Mouse (Mus musculus) liver, embryonic 14.5 days (tissue): ENCODE data around the gene Abhd16a. TPM values are rescaled to one million over a fixed set of nuclear protein-coding genes. Genes with fewer than 3 reads are reported as not detected.

Experiments
- ATAC-seq: fragments of 200-750 bp; cut with Nextera tagmentation; 2 replicates; pipeline ENCODE4 v1.8.0; 2017; ENCODE audit warnings: moderate number of reproducible peaks, mild to moderate bottlenecking, moderate library complexity; ENCODE audit not compliant: insufficient read depth
- DNase-seq, 3 experiments: peaks; one replicate each; pipeline ENCODE4 v3.0.0-alpha.2; 2012 to 2013; ENCODE audit warnings: low read depth in 3 of 3, low spot score in 3 of 3
- H3K27ac ChIP-seq: fragments of 300-500 bp; sonication (generic); 2 replicates; pipeline ENCODE4 v1.5.1; 2014; ENCODE audit warnings: moderate library complexity, mild to moderate bottlenecking, control low read depth, inconsistent platforms
- H3K27me3 ChIP-seq: fragments of 300-500 bp; sonication (generic); 2 replicates; pipeline ENCODE4 v1.6.1; 2014; ENCODE audit warnings: mild to moderate bottlenecking, low read length, moderate library complexity; ENCODE audit not compliant: control insufficient read depth, insufficient read depth
- H3K36me3 ChIP-seq: fragments of 300-500 bp; sonication (generic); replicated peaks from 2 replicates; pipeline ENCODE4 v1.6.1; 2014; ENCODE audit warnings: low read depth; ENCODE audit not compliant: control insufficient read depth, insufficient read depth
- H3K4me1 ChIP-seq, 2 experiments: fragments of 200-500 bp in 1 of 2; fragments of 300-500 bp in 1 of 2; sonication (generic) in 1 of 2; replicated peaks; 2 replicates each; pipeline ENCODE4 v1.6.1; 2012 to 2014; ENCODE audit warnings: antibody characterized with exemption in 1 of 2, inconsistent platforms in 1 of 2, low read length in 1 of 2; ENCODE audit not compliant: control insufficient read depth in 2 of 2, insufficient read depth in 2 of 2
- H3K4me2 ChIP-seq: fragments of 300-500 bp; sonication (generic); 2 replicates; pipeline ENCODE4 v1.6.1; 2014; ENCODE audit warnings: low read depth, mild to moderate bottlenecking, control low read depth, moderate library complexity
- H3K4me3 ChIP-seq, 2 experiments: fragments of 200-500 bp in 1 of 2; fragments of 300-500 bp in 1 of 2; sonication (generic) in 1 of 2; 2 replicates each; pipeline ENCODE4 v1.5.1; 2012 to 2014; ENCODE audit warnings: low read depth in 2 of 2, low read length in 2 of 2, mild to moderate bottlenecking in 2 of 2, control low read depth in 1 of 2, inconsistent platforms in 1 of 2, moderate library complexity in 1 of 2; ENCODE audit not compliant: insufficient read depth in 1 of 2
- H3K9ac ChIP-seq: fragments of 300-500 bp; sonication (generic); replicated peaks from 2 replicates; pipeline ENCODE4 v1.6.1; 2014; ENCODE audit warnings: mild to moderate bottlenecking, control low read depth, moderate library complexity
- H3K9me3 ChIP-seq: fragments of 300-500 bp; sonication (generic); 2 replicates; pipeline ENCODE4 v1.6.1; 2016; ENCODE audit warnings: low read length, mixed read lengths; ENCODE audit not compliant: control insufficient read depth
- CTCF ChIP-seq: IDR thresholded peaks from 2 replicates; pipeline ENCODE4 v1.5.1; 2016; ENCODE audit warnings: antibody characterized with exemption, low read depth, control low read depth
- EP300 ChIP-seq: IDR thresholded peaks from 2 replicates; pipeline ENCODE4 v1.6.1; 2016; ENCODE audit warnings: antibody characterized with exemption, low read depth
- WGBS: fragments of 180-500 bp; shearing (Covaris S2); extraction: QIAGEN DNeasy Blood & Tissue Kit; methylation state at CpG from one replicate; pipeline ENCODE4 v1.1.7; 2014; ENCODE audit not compliant: insufficient replicate concordance; 5-methylcytosine and 5-hydroxymethylcytosine counted together
- polyA plus RNA-seq, 2 experiments: library from polyadenylated mRNA; depleted of rRNA in 1 of 2; stranded (reverse) in 1 of 2; unstranded in 1 of 2; fragments of >200 nt; fragmentation: Nextera tagmentation in 1 of 2; extraction: Ambion mirVana in 1 of 2; gene quantifications; 2 replicates each; pipeline versions ENCODE4 v1.2.1 to v1.2.3; 2012 to 2014

Abhd16a gene
- polyA plus RNA-seq, 2 experiments, result 30.0 to 42.3 TPM

DNA sequence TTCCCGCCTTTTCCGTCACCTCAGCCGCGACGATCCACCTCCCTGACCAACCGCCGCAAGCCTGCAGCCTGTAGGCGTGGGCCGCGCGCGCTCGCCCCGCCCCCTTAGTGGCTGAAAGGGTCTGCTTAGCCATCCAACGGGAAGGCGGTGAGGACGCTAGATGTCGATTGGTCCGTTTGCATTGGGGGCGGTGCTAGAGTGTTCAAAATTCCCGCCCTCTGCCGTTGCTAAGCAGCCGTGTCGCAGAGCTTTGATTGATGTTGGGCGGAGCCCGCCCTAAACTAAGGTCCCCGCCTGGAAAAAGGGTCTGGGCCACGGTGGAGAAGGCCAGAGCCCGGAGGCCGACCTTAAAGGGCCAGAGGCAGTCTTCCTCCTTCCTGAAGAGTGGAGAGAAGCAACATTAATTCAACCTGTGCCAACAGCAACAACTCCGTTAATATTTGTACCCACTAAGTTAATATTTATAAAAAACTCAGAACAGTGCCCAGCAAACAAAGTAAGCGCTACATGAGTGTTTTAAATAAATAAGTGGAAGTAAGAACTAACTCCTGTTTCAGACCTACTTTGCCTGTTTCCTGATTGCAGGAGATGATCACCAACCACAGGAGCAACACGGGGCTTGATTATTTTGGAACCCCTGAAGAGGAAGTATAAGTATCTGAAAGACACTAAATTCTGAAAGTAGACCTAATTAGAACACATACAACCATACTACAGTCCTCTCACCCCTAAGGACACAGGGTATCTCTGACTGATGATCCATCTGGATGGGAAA is 42.2 kb upstream of the Abhd16a start, which contains the start of gene Msh5:
Gene Msh5 (minus strand): TSS at position 65 of the 775 bp plus-strand sequence.
- Histone ChIP-seq H3K27ac (peak within 1 kb of the TSS; percentile 81), H3K9ac (peak within 1 kb of the TSS; percentile 94), H3K4me3 (peak within 1 kb of the TSS; percentile 68 to 70), H3K36me3 (no peaks in the 10 kb centered on the region), H3K4me1 (peaks cover 58 to 61% of the 10 kb centered on the region in 2 experiments), H3K9me3 (no peaks in the 10 kb centered on the region), H3K27me3 (no peaks in the 10 kb centered on the region), H3K4me2 (peak within 1 kb of the TSS; percentile 98)
- TF ChIP-seq CTCF (0 out of 2 replicates have a peak, but pooled peaks have one; percentile 3), EP300 (no peak)
- ATAC-seq (peak; percentile 88), DNase-seq (peak; percentile 96 to 97 (median 97))
- WGBS, result 1% methylated on average over 33 of the region's 33 CpGs

DNA sequence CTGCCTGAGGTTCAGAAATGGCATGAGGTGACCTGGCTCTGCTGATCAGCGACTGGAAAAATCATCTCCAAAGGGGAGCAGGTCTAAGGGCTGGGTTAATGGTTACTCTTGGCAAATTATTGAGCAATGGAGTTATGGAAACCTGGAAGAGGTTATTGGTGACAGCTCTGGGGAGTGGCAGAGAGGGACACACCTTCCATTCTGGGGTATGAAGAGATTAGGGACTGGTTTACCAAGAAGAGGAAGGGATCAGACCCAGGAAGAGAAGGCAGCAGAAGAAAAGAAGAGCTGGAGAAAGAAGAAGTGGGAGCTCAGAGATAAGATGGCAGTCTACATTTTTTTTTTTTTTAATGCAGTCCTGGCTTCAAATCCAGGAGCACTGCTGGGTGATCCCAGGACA is 41.4 kb upstream of the Abhd16a start:
- H3K4me2 ChIP-seq, result peak overlapping the region; percentile 98
- ATAC-seq, result no peak
- TF ChIP-seq CTCF (no peak), EP300 (peak; percentile 14; the same call in 1 of the 2 replicates)
- peak in 2 of 3 experiments; percentile 51 to 64 for DNase-seq
- H3K4me1 ChIP-seq, result peaks cover 63 to 65% of the 10 kb centered on the region in 2 experiments
- H3K4me3 ChIP-seq, result peak overlapping the region; percentile 34 to 38; a peak in 3 of 4 replicates
- H3K9me3 ChIP-seq, result no peaks in the 10 kb centered on the region
- peak overlapping the region; percentile 81 for H3K27ac ChIP-seq
- peaks cover 7% of the 10 kb centered on the region for H3K36me3 ChIP-seq
- H3K27me3 ChIP-seq, result no peaks in the 10 kb centered on the region
- H3K9ac ChIP-seq, result peak overlapping the region; percentile 57
- WGBS, result 9% methylated on average over 1 of the region's 1 CpGs

DNA sequence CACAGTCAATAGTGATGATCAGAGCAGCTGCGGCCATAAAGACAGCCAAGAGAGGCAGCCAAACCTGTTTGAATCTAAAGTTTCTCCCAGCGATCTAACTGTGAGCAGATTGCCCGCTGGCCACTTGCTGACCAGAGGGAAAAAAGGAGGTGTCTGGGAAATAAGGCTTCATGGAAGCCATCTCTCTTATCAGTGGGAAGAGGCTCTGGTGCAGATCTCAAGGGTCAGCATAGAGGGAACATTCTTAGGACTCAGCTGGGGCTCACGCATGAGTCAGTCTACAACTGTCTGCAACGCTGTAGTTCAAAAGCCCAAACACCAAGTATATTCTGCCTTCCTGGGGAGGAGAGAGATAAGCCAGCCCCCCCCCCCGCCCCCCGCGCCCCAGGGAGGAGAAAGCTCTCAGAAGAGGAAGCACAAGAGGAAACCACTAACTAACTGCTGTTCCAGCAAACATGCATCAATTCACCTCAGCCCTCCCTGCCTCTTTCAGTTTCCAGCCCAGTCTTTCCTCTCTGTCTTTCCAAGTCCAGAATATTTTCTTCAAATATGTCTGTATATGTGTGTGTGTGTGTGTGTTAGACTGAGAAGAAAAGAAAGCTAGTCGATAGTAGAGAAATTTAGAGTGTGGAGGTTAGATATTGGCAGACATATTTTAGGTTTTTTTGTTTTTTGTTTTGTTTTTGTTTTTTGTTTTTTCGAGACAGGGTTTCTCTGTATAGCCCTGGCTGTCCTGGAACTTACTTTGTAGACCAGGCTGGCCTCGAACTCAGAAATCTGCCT is 40.7 kb upstream of the Abhd16a start:
- H3K27ac ChIP-seq, result peak overlapping the region; percentile 81
- ATAC-seq (no peak), DNase-seq (no peak)
- H3K9me3 ChIP-seq, result no peaks in the 10 kb centered on the region
- H3K4me3 ChIP-seq, result peak overlapping the region; percentile 34 to 38
- peak overlapping the region; percentile 57 for H3K9ac ChIP-seq
- TF ChIP-seq CTCF (no peak), EP300 (no peak)
- peaks cover 14% of the 10 kb centered on the region for H3K36me3 ChIP-seq
- H3K27me3 ChIP-seq, result no peaks in the 10 kb centered on the region
- 3% methylated on average over 11 of the region's 11 CpGs for WGBS
- peak overlapping the region; percentile 98 for H3K4me2 ChIP-seq
- peaks cover 63 to 65% of the 10 kb centered on the region in 2 experiments for H3K4me1 ChIP-seq

DNA sequence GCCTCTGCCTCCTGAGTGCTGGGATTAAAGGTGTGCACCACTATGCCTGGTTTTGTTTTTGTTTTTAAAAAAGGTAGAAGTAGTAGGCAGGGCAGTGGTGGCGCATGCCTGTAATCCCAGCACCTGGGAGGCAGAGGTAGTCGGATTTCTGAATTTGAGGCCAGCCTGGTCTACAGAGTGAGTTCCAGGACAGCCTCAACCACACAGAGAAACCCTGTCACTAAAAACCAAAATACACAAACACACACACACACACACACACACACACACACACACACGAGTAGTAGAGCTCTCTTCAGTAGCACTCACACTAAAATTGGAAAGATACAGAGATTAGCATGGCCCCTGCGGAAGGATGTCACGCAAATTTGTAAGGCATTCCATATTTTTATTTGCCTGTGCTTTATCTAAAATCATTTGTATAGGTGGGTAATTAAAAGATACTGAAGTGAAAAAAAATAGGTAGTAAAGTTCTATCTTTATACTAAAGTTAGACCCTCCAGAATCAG is 40.1 kb upstream of the Abhd16a start:
- DNase-seq, result no peak
- H3K9me3 ChIP-seq, result no peaks in the 10 kb centered on the region
- no peaks in the 10 kb centered on the region for H3K27me3 ChIP-seq
- peak overlapping the region; percentile 81 for H3K27ac ChIP-seq
- H3K9ac ChIP-seq, result no peak overlapping the region; the same call in 1 of the 2 replicates
- H3K4me3 ChIP-seq, result peak overlapping the region in 1 of 2 experiments; percentile 81; a peak in 1 of 4 replicates
- peak overlapping the region; percentile 98 for H3K4me2 ChIP-seq
- TF ChIP-seq CTCF, result no peak
- TF ChIP-seq EP300, result no peak
- peaks cover 20% of the 10 kb centered on the region for H3K36me3 ChIP-seq
- peaks cover 57 to 59% of the 10 kb centered on the region in 2 experiments for H3K4me1 ChIP-seq
- no peak for ATAC-seq
- 32% methylated on average over 5 of the region's 5 CpGs for WGBS
